Mouse (Mus musculus) heart, embryonic 11.5 days (tissue): Measurements from ENCODE around the gene AY358078. TPM values are rescaled to one million over a fixed set of nuclear protein-coding genes. Genes with fewer than 3 reads are reported as not detected.
"Not testable (repeated sequence)": the region's sequence is repeated elsewhere in the genome, so short reads cannot be mapped to it uniquely, and the experiment has no call there.

ENCODE experiments used
- ATAC-seq: fragments of 200-750 bp; cut with Nextera tagmentation; replicated peaks from 2 replicates; pipeline ENCODE4 v1.8.0; 2017; ENCODE audit warnings: moderate library complexity; ENCODE audit not compliant: insufficient number of reproducible peaks, low FRiP score, low TSS enrichment
- H3K27ac ChIP-seq: fragments of 300-500 bp; sonication (generic); 2 replicates; pipeline ENCODE4 v1.5.1; 2014; ENCODE audit warnings: mild to moderate bottlenecking, low read depth, low read length
- H3K27me3 ChIP-seq: fragments of 300-500 bp; sonication (generic); 2 replicates; pipeline ENCODE4 v1.6.1; 2014; ENCODE audit warnings: mild to moderate bottlenecking, low read length, mixed read lengths; ENCODE audit not compliant: control insufficient read depth, insufficient read depth
- H3K36me3 ChIP-seq: fragments of 300-500 bp; sonication (generic); 2 replicates; pipeline ENCODE4 v1.6.1; 2014; ENCODE audit warnings: mild to moderate bottlenecking, low read length, moderate library complexity, mixed read lengths; ENCODE audit not compliant: control insufficient read depth, insufficient read depth
- H3K4me1 ChIP-seq: fragments of 300-500 bp; sonication (generic); 2 replicates; pipeline ENCODE4 v1.6.1; 2014; ENCODE audit warnings: low read length; ENCODE audit not compliant: control insufficient read depth, insufficient read depth
- H3K4me2 ChIP-seq: fragments of 300-500 bp; sonication (generic); 2 replicates; pipeline ENCODE4 v1.6.1; 2014; ENCODE audit warnings: mild to moderate bottlenecking, moderate library complexity
- H3K4me3 ChIP-seq: fragments of 300-500 bp; sonication (generic); 2 replicates; pipeline ENCODE4 v1.5.1; 2014; ENCODE audit warnings: low read depth, low read length
- H3K9ac ChIP-seq: fragments of 300-500 bp; sonication (generic); 2 replicates; pipeline ENCODE4 v1.6.1; 2014; ENCODE audit warnings: mild to moderate bottlenecking, low read depth, low read length, moderate library complexity
- H3K9me3 ChIP-seq: fragments of 300-500 bp; sonication (generic); replicated peaks from 2 replicates; pipeline ENCODE4 v1.6.1; 2016; ENCODE audit warnings: low read length; ENCODE audit not compliant: control insufficient read depth
- WGBS: fragments of 180-500 bp; shearing (Covaris S2); extraction: QIAGEN DNeasy Blood & Tissue Kit; methylation state at CpG from one replicate; pipeline ENCODE4 v1.1.7; 2014; ENCODE audit not compliant: insufficient replicate concordance; 5-methylcytosine and 5-hydroxymethylcytosine counted together
- microRNA-seq: library from miRNA; unstranded; fragments of <30 nt; microRNA quantifications from one replicate; pipeline ENCODE4, GENCODE M21; 2016; ENCODE audit warnings: borderline number of aligned reads
- polyA plus RNA-seq: library from polyadenylated mRNA; unstranded; fragments of >200 nt; fragmentation: Nextera tagmentation; extraction: Ambion mirVana; gene quantifications from 2 replicates; pipeline ENCODE4 v1.2.1, GENCODE M21; 2014

AY358078 gene
- polyA plus RNA-seq, 1 experiment from 2014 or later: not detected

- H3K4me1 ChIP-seq, H3K9me3 ChIP-seq, ATAC-seq, H3K4me3 ChIP-seq, H3K9ac ChIP-seq, H3K27me3 ChIP-seq, H3K4me2 ChIP-seq, H3K27ac ChIP-seq, H3K36me3 ChIP-seq: not testable (repeated sequence)
- 32% methylated on average over 3 of the region's 3 CpGs for WGBS
These were observed 51.2 kb downstream of the AY358078 start for GRCm38 (mm10) chr14:51851006-51851405.

GRCm38 (mm10) chr14:51853399-51853798, 53.6 kb downstream of the AY358078 start, which contains the start of gene Ear6:
TSS of gene Ear6 (plus strand) at chr14:51853699.
- H3K27me3 ChIP-seq: no peaks in the 10 kb centered on the region
- H3K4me1 ChIP-seq: no peaks in the 10 kb centered on the region
- no peak within 1 kb of the TSS for H3K4me3 ChIP-seq
- no peak within 1 kb of the TSS for H3K4me2 ChIP-seq
- no peak for ATAC-seq
- no peak within 1 kb of the TSS for H3K27ac ChIP-seq
- H3K9ac ChIP-seq: no peak within 1 kb of the TSS
- no peaks in the 10 kb centered on the region for H3K9me3 ChIP-seq
- no peaks in the 10 kb centered on the region for H3K36me3 ChIP-seq

- H3K9ac ChIP-seq, ATAC-seq, H3K27me3 ChIP-seq, H3K4me1 ChIP-seq, H3K4me3 ChIP-seq, H3K27ac ChIP-seq, H3K9me3 ChIP-seq, H3K36me3 ChIP-seq, H3K4me2 ChIP-seq: not testable (repeated sequence)
- WGBS: 69% methylated on average over 7 of the region's 7 CpGs
These were observed 55.4 kb downstream of the AY358078 start for GRCm38 (mm10) chr14:51855280-51855679.

GRCm38 (mm10) chr14:51863603-51864002, 63.8 kb downstream of the AY358078 start:
- not testable (repeated sequence) for H3K27me3 ChIP-seq, H3K27ac ChIP-seq, H3K9ac ChIP-seq, H3K4me1 ChIP-seq, H3K4me3 ChIP-seq, H3K9me3 ChIP-seq, ATAC-seq, H3K4me2 ChIP-seq, H3K36me3 ChIP-seq
- 0% methylated on average over 1 of the region's 1 CpGs for WGBS

GRCm38 (mm10) chr14:51870756-51871155, 70.9 kb downstream of the AY358078 start:
- WGBS: 75% methylated on average over 2 of the region's 2 CpGs
- Histone ChIP-seq H3K9me3 (no peaks in the 10 kb centered on the region), H3K27me3 (no peaks in the 10 kb centered on the region), H3K36me3 (no peaks in the 10 kb centered on the region), H3K4me3 (no peak overlapping the region), H3K4me2 (no peak overlapping the region), H3K27ac (no peak overlapping the region), H3K9ac (no peak overlapping the region), H3K4me1 (no peaks in the 10 kb centered on the region)
- ATAC-seq: no peak

GRCm38 (mm10) chr14:51871741-51872140, 71.9 kb downstream of the AY358078 start:
- H3K27ac ChIP-seq: no peak overlapping the region
- H3K4me3 ChIP-seq: no peak overlapping the region
- H3K27me3 ChIP-seq: no peaks in the 10 kb centered on the region
- WGBS: 74% methylated on average over 9 of the region's 9 CpGs
- H3K36me3 ChIP-seq: no peaks in the 10 kb centered on the region
- no peaks in the 10 kb centered on the region for H3K9me3 ChIP-seq
- no peak overlapping the region for H3K9ac ChIP-seq
- no peaks in the 10 kb centered on the region for H3K4me1 ChIP-seq
- no peak for ATAC-seq
- H3K4me2 ChIP-seq: no peak overlapping the region

Small RNA genes within 50 kb of the gene (microRNA-seq; reads per million reads assigned to microRNA genes)
- gene Gm27375: not detected

Other genes starting within 250 kb of the AY358078 start
- gene Gm5622, start 247.3 kb upstream of the AY358078 start, polyA plus RNA-seq: 0.13 TPM in 1 of 2 replicates, not detected in the other
- gene Gm17175, start 226.0 kb upstream of the AY358078 start, polyA plus RNA-seq: not detected in 2 replicates
- gene Gm17174, start 207.9 kb upstream of the AY358078 start, polyA plus RNA-seq: not detected in 2 replicates
- gene Gm17078, start 188.7 kb upstream of the AY358078 start, polyA plus RNA-seq: not detected in 2 replicates
- gene Gm4181, start 164.4 kb upstream of the AY358078 start, polyA plus RNA-seq: not detected in 2 replicates
- gene Gm17079, start 104.6 kb upstream of the AY358078 start, polyA plus RNA-seq: not detected in 2 replicates
- not detected in 2 replicates for gene Gm5800, start 82.9 kb upstream of the AY358078 start, polyA plus RNA-seq
- gene Ang4, start 26.5 kb upstream of the AY358078 start, polyA plus RNA-seq: not detected in 2 replicates
- gene Ear6, start 53.7 kb downstream of the AY358078 start, polyA plus RNA-seq: not detected in 2 replicates
- gene Mettl17, start 84.8 kb downstream of the AY358078 start, polyA plus RNA-seq: 41.9 and 46.9 TPM in 2 replicates
- 0.17 and 0.31 TPM in 2 replicates for gene Slc39a2, start 92.8 kb downstream of the AY358078 start, polyA plus RNA-seq
- gene Ndrg2, start 114.1 kb downstream of the AY358078 start, polyA plus RNA-seq: 115 and 145 TPM in 2 replicates
- gene Tppp2, start 118.4 kb downstream of the AY358078 start, polyA plus RNA-seq: not detected in 2 replicates
- gene Rnase13, start 122.7 kb downstream of the AY358078 start, polyA plus RNA-seq: not detected in 2 replicates
- gene Arhgef40, start 184.7 kb downstream of the AY358078 start, polyA plus RNA-seq: 57.5 and 58.3 TPM in 2 replicates
- gene Tmem253, start 215.6 kb downstream of the AY358078 start, polyA plus RNA-seq: 0.48 and 1.0 TPM in 2 replicates
- 22.0 and 22.8 TPM in 2 replicates for gene Zfp219, start 220.7 kb downstream of the AY358078 start, polyA plus RNA-seq
- gene Olfr221, start 242.4 kb downstream of the AY358078 start, polyA plus RNA-seq: not detected in 2 replicates